Mouse (Mus musculus): Measurements from ENCODE around the gene Syngr2.
"Not testable (repeated sequence)": the region's sequence is repeated elsewhere in the genome, so short reads cannot be mapped to it uniquely, and the experiment has no call there.

Syngr2 gene

DNA sequence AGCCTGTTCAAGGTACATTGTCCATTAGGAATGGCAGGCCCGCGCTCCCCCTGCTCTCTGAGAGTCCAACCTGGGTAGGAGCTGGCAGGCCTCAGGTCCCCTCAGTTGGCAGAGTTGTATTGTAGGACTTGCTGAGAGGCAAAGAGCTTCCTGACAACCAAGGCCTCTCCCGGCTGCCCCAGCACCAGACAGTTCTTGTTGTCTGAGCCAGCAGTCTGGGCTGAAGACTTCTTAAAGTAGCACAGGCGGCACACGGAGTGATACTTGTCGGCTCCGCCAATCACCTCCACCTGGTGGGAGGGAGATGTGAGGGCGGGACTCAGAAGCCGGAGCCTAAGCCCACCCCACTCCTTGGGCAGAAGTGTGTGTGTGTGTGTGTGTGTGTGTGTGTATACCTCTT is 6.4 kb downstream of the Syngr2 start:
- DNase-seq = not testable (repeated sequence)

DNA sequence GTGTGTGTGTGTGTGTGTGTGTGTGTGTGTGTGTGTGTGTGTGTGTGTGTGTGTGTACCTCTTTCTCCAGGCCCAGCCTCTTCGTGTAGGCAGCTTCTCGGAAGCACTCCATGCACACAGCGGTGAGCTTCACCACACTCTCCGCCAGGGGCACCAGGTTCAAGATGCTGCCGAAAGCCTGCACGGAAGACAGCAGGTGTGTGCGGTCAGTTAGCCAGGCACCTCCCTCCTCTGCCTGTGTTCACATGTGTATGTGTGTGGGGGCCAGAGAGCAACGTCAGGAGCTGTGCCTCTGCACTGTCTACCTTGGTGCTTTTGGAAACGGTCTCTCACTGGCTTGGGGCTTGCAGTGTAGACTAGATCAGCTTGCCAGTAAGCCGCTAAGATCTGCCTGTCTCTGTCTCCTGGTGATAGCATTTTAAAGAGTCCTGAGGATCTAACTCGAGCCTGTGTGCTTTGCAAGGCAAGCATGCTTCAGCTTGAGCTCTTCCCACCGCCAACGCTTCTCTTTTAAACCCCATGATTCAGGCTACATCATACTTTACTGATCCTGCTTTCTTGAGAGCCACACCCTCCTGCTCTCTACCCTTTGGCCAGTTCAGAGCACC is 7.0 kb downstream of the Syngr2 start:
- DNase-seq = no peak

DNA sequence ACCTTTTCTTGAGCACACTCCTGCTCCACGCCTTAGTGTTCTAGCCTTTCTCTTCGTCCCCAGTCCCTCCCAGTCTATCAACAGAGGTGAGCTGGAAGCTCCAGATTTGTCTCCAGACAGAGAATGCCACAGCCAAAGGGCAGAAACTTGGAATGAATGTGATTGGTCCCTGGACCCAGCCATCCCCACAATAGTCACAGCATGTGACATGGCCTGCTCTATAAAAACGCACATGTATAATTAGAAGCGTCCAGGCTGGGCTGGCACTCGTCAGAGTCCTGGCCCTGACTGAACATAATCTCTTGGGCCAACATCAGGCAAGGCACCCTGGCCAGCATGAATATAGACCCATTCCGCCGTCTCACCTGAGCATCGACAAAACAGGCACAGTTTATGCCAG is 9.6 kb downstream of the Syngr2 start:
- DNase-seq = no peak

DNA sequence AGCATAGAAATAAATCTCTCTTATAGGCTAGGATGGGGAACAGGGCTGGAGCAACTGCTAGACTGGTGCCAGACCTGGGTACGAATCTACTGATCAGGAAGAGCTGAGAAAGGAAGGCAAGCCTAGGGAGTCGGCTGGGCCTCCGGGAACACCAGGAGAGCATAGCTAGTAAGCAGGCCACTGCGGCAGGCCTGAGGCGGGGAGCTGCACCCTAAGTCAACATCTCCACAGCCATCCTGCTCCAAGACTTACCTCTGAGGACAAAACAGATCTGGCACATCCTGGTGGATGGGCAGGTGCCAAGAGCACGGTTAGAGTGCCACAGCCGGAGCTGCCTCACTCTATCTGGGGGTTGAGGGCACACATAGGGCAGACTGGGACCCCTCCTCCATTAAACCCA is 10.7 kb downstream of the Syngr2 start:
- no peak for DNase-seq

DNA sequence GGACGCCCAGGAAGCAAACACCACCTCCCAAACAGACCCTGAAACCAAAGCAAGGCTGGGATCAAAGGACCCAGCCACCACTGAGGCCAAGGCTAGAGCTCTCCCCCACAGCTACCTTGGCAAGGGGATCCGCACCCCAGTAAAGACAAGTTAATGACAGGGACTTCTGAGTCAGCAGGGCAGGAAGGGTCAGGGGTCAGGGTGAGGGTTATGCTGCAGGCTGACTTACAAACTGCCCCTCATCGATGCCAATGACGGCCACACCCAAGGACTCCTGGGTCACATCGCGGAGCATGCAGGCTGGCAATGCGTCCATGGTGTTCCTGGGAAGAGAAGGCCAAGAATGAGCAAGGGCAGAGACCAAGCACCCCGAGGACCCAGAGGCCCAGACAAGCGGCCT is 12.4 kb downstream of the Syngr2 start:
- DNase-seq = no peak

DNA sequence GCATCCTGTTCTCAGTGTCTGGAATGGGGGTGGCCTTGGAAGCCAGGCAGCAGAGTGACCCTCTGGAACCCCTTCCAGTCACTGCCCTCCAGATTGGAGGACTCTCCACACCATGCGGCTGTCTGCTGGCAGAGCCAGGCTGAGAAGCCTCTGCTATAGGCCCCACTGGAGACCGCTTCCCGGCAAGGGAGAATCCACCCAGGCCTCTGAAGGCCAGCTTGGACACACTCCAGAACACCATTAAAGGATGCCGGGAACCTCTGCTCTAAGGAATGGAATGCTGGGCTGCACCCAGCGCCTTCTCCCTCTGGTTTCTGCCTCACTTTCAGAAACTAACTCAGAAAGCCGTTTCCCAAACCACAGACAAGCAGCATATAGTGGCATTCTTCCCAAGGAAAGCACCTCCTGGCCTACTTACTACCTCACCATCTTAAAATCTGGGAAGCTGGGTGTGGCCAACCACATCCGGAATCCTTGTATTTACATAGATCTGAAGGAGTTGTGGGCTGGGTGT is 13.3 kb downstream of the Syngr2 start:
- DNase-seq = no peak

DNA sequence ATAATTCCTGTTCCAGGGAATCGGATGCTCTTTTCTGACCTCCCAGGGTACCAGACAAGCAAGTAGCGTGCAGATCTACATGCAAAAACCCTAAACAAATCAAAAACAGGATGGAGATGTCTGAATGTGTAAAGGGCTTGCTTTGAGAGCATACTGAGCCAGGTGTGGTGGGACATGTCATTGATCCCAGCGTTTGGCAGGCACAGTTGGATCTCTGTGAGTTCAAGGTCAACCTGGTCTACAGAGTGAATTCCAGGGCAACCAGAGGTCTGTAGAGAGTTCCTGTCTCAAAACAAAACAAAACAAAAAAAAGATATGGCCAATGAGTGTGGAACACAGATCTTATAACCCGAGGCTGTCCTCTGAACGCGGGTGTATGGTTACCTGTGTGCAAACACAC is 13.9 kb downstream of the Syngr2 start:
- no peak for DNase-seq

DNA sequence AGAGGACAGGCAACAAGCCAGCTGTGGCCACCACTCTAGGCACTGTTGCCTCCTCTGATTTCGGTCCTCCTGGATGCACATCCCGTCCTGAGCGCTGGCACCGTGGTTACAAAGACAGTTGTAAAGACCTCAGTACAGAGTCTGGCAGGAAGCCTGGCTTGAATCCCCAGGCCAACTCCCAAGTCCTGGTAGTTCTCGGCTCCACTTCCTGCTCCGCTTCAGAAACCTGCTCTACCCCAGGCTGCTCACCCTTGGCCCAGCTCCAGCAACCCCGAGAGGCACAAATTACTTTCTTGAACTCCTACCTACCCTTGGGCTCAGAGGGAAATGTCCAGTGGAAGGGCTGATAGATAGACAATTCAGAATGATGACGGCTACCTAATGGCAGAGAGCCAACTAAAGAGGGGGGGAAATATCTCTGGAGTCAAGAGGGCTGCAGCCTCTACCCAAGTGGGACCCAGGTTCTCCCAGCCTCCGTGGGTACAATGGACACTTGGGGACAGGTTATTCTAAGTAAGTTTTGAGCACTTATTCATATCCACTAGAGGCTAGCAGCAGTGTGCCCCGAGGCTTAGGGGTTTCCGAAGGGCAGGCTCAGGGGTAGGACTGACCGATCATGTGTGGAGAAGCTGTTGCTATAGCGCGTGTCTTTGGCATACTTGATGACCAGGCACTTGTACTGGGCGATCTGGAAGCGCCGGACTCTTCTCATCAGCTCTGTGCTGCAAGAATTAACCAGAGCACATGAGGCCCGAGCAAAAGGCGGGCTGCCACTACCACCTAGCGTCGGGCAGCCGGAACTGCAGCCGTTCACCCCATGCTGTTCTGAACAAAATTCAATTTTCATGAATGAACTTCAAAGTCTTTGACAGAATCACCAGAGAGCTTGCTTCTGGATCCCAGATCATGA is 14.8 kb downstream of the Syngr2 start:
- DNase-seq = peak; percentile 84

DNA sequence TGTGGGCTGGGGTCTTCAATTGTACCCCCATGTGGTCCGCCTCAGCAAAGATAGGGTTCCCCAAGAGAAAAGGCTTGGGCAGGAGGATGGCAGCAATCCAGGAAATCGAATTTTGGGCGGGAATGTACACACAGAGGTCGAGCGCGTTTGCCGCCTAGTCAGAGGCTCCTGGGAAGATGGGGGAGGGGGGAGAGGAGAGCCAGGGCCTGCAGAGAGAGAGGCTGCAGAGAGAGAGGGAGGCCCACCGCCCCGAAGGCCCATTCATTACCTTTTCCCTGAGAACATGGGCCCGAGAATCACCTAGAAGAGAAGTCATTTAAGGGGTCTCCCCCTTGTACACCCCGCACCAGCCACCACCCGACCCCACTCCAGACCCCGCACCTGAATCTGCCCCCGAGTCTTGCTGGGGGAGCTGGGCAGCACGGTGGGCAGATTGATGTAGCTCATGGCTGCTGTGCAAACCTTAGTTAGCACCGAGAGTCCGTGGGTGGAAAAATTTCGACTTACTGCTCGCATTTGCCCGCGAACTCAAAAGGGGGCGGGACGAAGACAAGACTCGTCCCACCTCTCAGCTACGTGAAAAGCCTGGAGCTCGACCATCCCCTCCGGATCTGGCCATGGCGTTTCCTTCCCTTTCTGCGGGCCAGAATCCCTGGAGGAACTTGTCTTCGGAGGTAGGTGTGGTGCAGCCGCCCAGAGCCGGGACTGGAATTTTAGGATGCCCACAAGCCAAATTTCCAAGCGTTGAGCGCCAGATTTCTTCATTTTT is 16.0 kb downstream of the Syngr2 start, which contains the start of the genes Afmid and Tk1:
Gene Afmid (plus strand): TSS at position 592 of the 769 bp plus-strand sequence.
Gene Tk1 (minus strand): TSS at position 760 of the 769 bp plus-strand sequence.
- peak; percentile 83 for DNase-seq

DNA sequence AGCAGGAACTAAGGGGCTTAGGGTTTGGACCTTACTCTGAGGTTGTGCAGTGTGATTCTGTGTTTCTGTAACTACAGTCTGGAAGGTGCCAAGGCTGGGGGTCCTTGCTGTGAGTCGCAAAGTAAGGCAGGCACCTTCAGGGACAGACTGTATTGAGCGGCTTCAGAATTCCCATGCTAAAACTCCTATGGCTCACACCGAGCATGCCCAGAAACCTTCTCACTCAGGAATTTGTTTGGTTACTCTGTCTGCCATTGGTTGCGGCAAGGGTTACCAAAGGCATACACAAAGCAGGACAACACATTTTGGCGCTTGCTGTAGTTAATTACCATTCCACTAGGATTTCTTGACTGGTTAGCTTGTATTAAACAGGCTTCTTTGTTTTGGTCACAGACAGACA is 16.7 kb downstream of the Syngr2 start:
- no peak for DNase-seq

DNA sequence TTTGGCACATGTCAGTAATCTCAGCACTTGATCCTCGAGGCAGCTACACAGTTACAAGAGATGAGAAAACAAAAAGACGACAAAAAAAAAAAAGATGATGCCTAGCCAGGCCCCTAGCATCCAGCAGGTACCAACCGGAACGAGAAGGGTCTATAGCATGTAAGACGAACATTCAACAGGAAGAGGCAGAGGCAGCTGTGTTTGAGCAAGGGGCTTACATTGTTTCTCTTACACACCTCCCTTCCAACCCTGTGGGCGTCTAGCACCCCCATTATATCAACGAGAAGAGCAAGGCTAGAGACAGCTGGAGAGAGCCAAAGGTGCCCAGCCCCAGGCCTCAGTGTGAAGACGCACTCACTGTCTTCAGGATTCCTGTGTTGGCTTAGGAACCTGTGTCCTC is 17.4 kb downstream of the Syngr2 start:
- DNase-seq = no peak

DNA sequence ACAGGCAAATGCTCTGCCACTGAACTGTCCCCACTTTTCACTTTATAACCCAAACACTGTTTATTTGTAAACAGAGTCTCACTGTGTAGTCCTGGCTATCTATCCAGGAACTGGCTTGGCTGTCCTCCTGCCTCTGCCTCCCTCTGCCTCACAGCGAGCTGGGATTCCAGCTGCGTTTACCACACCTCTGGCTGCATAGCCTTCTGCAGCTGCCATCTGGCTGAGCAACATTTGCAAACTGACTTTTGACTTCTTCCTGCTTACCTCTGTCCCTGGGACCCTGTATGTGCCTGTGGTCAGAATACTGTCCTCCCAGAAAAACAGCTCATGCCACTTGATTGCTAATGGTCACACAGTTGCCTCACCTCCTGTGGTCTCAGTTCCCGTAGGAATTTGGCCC is 17.9 kb downstream of the Syngr2 start:
- DNase-seq = no peak

DNA sequence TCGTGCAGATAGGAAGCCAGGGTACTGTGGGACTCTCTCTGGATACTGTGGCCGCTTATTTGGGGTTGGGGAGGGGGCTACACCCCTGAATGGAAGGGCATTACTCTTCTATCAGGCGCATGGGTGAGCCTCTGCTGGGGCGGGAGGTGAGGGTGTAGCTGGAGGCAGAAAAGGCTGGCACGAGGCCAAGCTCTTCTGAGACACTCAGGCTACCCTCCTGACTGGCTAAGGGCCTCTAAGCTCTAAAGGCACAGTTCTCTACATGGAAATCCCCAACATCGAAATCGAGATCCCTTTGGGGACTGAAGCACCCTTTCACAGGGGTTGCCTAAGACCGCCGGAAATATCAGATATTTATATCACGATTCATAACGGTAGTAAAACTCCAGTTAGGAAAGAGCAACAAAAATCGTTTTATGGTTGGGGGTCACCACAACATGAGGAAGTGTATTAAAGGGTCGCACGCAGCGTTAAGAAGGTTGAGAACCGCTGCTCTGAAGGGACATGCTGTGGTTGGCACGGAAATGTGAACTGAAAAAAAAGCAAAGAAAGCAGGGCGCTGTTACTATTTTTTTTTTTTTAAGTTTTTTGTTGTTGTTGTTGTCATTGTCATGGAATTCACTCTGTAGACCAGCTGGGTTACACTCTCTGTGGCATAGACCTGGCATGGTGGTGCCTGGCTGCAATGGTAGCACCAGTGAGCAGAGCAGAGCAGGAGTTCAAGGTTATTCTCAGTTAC is 18.9 kb downstream of the Syngr2 start:
- no peak for DNase-seq

DNA sequence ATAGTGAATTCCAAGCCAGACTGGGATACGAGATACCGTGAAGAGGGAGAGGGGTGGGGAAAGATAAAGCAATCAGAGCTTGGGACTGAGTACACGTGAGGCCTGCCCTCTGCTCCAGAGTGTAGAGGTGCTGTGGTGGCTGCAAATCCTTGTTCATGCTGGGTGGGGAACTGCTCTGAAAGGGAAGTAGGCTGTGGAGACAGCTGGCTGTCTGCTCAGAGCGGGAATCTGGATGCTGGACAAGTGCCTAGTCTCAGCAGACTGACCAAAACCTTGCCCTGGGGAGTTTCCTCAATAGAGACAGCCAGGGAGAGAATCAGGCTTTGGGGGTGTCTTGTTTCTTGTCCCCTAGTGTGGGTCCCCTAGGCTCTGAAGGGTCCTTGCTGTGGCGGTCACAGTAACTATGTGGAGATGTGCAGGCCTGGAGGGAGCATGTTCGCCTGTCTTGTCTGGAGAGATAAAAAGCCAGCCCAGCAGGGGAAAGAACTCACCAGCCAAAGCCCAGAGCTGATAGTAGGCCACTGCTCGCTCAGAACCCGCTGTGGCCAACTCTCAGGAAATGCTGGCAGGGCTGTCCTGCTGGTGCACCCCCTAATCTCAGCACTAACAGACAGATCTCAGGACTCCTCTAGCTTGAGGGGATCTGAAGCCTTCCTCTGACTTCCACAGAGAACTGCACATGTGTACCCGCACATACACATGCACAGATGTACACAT is 19.6 kb downstream of the Syngr2 start:
- DNase-seq = peak; percentile 73

DNA sequence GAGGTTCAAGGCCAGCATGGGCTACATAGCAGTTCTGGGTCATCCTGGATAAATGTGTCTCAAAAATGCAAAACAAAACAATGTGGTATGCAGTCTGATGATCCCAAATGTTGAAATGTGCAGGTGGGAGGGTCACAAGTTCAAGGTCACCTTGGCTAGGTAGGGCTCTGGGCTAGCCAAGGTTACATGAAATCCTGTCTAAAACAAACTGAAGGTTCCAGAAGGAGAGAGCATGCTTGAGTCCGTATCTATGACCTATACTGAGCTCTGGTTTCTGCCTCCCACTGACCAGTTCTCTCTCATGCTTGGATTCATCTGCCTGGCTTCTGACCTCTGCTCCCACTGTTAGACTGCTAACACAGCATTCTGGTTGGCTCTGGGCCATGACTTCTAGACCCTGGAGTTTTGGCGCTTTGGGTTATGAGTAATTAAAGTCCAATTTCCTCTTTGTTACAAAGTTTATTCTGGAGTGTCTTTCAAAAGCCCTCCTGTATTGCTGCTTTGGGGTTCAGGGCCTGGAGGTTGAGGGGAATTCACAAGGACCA is 20.3 kb downstream of the Syngr2 start:
- peak; percentile 91 for DNase-seq

DNA sequence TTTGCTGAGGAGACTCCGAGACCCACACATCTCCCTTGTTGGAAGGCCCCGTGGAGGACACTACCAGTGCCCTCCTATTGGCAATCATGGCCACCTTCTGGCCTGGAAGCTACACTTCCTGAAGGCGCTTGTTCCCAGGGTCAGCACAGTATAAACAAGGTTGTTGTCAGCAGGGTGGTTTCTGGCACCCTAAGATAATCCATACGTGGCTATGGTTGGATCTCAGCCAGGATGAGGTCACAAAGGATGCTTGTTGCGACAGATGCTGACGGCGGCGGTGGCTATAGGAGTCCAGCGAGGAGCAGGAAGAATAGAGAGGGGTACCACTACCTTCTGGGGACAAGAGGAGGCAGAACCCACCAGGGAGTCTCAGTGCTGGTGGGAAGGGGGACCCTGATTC is 20.9 kb downstream of the Syngr2 start:
- DNase-seq = no peak

DNA sequence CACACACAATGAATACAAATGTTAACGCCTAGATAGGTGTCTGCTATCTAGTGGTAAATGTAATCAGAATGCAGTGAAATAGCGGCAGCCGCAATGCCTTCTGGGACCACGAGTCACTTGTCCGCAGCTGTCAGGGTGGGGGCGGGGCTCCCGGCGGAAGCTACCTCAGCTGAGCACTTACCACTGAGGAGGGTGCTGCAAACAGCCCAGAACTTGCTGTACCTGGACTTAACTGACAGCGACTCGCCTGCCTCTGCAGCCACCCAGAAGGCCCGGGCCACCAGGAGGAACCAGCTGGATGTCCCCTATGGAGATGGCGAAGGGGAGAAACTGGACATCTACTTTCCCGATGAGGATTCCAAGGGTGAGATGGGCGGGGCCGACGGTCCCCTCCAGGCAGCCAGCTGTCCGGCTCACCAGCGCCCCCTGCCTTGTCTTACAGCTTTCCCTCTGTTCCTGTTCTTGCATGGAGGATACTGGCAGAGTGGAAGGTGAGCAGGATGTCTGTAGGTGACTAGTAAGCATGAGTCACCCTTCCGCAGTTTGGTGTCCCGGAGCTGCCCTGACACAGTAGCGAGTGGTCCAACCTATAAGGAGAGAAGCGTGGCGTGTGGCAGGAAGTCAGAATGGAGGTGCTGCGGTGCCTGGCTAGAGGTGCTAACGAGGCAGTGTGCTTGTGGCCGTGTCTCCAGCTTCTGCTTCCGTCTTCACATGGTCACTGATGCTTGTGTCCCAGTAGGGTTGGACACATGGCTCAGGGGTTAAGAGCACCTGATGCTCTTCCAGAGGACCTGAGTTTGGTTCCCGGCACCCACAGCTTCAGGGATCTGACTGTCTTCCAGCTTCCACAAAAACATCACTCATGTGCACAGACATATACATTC is 22.9 kb downstream of the Syngr2 start:
- DNase-seq = no peak

DNA sequence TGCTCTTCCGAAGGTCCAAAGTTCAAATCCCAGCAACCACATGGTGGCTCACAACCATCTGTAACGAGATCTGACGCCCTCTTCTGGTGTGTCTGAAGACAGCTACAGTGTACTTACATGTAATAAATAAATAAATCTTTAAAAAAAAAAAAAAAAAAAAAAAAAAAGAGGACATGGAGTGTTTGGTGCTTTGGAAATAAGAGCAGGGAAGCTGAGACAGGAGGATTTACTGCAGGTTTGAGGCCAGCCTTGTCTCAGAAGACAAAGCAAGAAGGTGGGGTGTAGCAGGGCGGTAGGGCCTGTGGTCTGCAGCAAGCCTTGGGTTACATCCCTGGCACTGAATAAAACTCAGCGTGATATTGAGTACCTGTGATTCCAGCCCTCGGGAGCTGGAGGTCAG is 24.0 kb downstream of the Syngr2 start:
- not testable (repeated sequence) for DNase-seq

DNA sequence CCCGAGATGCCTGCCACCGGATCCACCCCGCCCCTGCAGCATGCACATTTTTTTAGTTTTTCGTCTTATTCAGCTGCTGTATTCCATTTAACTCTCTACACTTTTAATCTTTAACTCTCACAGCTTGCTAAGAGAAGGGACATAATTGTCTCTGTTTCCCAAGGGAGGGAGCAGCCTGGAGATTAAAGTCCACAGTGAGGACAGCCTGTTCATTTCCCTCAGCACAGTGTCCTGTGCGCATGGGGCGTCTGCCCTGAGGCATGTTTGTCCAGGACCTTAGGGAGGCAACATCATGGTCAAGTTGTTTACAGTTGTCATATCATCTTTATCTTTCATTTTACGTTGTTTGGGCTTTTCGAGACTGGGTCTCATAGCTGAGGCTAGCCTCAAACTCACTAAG is 24.6 kb downstream of the Syngr2 start:
- peak; percentile 85 for DNase-seq

DNA sequence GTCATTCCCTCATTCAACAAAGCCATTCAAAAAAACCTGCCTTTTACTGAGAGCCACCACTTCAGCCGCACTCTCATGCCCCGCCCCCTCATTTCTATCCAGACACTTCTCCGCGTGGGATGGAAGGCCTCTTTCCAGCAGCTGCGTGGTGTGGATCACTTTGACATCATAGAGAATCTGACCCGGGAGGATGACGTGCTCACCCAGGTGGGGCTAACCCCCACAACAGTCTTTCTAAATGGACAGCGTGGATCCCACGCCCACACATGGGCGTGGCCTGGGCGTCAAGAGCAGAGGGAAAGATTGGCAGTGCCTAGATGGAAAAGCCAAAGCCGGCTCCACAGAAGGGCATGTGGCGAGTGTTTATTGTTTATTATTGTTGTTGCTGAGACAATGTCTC is 26.8 kb downstream of the Syngr2 start:
- peak; percentile 60 for DNase-seq

DNA sequence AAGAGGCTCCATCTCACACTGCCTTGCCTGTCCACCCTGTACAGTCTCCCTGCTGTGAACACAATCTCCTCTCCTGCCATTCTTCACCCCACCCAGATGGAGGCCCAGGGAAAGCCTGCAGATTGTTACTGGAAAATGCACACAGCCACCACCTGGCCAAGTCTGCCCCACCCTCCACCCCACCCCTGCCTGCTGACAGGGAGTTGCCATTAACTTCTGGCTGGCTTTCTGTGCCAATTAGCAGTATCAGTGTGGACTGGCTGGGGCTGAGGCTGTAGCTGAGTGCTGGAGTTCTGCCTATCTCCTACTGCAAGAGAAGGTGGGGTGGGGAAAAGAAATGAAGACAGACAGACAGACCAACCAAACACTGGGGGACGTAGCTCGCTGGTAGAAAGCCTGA is 29.1 kb downstream of the Syngr2 start:
- DNase-seq = peak; percentile 65
